Mouse (Mus musculus) embryonic facial prominence, embryonic 10.5 days (tissue): ENCODE results near the gene Dzip1. TPM values are rescaled to one million over a fixed set of nuclear protein-coding genes. Genes with fewer than 3 reads are reported as not detected.

Experiments
- DNase-seq: peaks from one replicate; pipeline ENCODE4 v3.0.0-alpha.2; 2017; ENCODE audit warnings: low spot score
- H3K27ac ChIP-seq: fragments of 300-500 bp; sonication (generic); replicated peaks from 2 replicates; pipeline ENCODE4 v1.5.1; 2016; ENCODE audit warnings: mild to moderate bottlenecking
- H3K27me3 ChIP-seq: fragments of 300-500 bp; sonication (generic); replicated peaks from 2 replicates; pipeline ENCODE4 v1.6.1; 2016; ENCODE audit warnings: low read depth, mild to moderate bottlenecking; ENCODE audit not compliant: poor library complexity, severe bottlenecking
- H3K36me3 ChIP-seq: fragments of 300-500 bp; sonication (generic); replicated peaks from 2 replicates; pipeline ENCODE4 v1.6.1; 2016; ENCODE audit warnings: mild to moderate bottlenecking, moderate library complexity
- H3K4me1 ChIP-seq: fragments of 300-500 bp; sonication (generic); 2 replicates; pipeline ENCODE4 v1.6.1; 2016
- H3K4me3 ChIP-seq: fragments of 300-500 bp; sonication (generic); 2 replicates; pipeline ENCODE4 v1.5.1; 2016; ENCODE audit warnings: mild to moderate bottlenecking, moderate library complexity
- H3K9me3 ChIP-seq: fragments of 300-500 bp; sonication (generic); 2 replicates; pipeline ENCODE4 v1.6.1; 2016; ENCODE audit warnings: mild to moderate bottlenecking
- WGBS: fragments of 180-500 bp; shearing (Covaris S2); methylation state at CpG from one replicate; pipeline ENCODE4 v1.1.7; 2016; 5-methylcytosine and 5-hydroxymethylcytosine counted together
- polyA plus RNA-seq: library from polyadenylated mRNA; unstranded; fragments of >200 nt; fragmentation: Nextera tagmentation; extraction: Ambion mirVana; gene quantifications from 2 replicates; pipeline ENCODE4 v1.2.1, GENCODE M21; 2016

Dzip1 gene
- polyA plus RNA-seq, 1 experiment from 2014 or later = 25.5 TPM

DNA sequence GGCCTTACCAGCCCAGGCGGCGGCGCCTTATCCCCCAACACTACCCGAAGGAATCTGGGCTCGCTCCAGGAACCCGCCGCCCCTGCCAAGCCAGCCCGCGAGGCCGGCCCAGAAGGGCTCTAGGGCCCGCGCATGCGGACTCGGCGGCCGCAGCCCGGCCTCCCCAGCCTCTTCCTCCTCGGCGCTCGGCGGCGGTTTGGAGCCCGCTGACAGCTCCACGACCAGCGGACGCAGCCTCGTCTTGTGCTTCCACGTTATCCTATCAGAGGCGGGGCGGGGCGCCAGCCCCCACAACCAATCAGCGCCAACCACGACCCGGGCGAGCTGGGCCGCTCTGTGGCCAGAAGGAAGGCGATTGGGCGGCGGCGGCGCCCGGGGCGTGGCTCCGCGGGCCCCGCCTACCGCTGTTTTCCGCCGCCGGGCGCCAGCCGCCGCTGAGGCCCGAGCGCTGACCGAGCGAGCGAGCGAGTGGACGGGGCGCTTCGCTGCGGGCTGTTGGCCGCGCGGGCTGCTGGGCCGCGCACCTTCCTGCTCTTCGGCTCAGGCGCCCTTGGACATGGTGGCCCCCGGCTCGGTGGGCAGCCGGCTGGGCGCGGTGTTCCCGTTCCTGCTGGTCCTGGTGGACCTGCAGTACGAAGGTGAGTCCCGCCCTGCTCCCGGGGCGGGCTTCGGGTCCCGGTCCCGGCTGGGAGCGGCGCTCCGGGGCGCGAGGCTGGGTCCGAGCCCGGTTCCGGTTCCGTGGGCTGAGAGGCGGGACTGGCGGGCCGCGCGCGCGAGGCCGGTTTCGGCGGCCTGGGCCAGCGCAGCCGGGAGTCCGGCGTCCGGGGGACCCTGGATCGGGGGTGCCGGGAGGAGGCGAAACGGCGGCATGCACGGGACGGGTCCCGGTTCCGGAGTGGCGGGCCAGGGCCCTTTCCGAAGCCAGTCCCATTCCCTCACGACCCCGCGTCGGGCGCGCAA lies 12.6 kb upstream of the Dzip1 start, which contains the start of gene Dnajc3:
TSS of gene Dnajc3 (plus strand) at position 444 of the 960 bp plus-strand sequence.
- H3K4me1 ChIP-seq = peaks cover 56% of the 10 kb centered on the region
- DNase-seq = peak; percentile 100
- no peaks in the 10 kb centered on the region for H3K9me3 ChIP-seq
- H3K36me3 ChIP-seq = no peaks in the 10 kb centered on the region
- H3K4me3 ChIP-seq = peak within 1 kb of the TSS; percentile 100
- peak within 1 kb of the TSS; percentile 96 for H3K27ac ChIP-seq
- WGBS = under 1% methylated on average over 124 of the region's 124 CpGs
- H3K27me3 ChIP-seq = no peaks in the 10 kb centered on the region

GRCm38 (mm10) chr14:118936952-118937351 lies 11.7 kb upstream of the Dzip1 start:
- Histone ChIP-seq H3K27me3 (no peaks in the 10 kb centered on the region), H3K4me1 (peaks cover 55% of the 10 kb centered on the region), H3K9me3 (no peaks in the 10 kb centered on the region), H3K4me3 (peak overlapping the region; percentile 100), H3K27ac (peak overlapping the region; percentile 96), H3K36me3 (no peaks in the 10 kb centered on the region)
- 28% methylated on average over 4 of the region's 4 CpGs for WGBS
- DNase-seq = no peak

DNA sequence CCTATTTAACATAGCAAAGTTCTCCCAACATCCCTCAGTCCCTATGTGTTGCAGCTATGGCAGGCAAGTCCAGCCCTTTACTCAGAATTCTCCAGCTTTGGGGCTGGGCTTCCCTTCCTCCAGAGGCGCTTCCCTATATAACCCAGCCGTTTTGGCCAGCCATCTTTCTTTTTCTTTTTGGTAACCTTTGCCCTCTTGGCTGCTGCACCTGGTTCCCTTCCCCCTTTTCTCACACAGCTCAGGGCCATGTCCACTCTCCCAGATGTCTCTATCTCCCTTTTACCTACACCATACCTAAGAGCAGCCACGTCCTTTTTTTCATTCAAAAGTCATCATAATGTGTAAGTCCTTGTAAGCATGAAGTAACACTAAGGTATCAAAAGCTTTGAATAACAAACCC lies 11.0 kb upstream of the Dzip1 start:
- Histone ChIP-seq H3K27me3 (no peaks in the 10 kb centered on the region), H3K36me3 (no peaks in the 10 kb centered on the region), H3K9me3 (no peaks in the 10 kb centered on the region), H3K4me3 (no peak overlapping the region), H3K27ac (no peak overlapping the region), H3K4me1 (peaks cover 53% of the 10 kb centered on the region)
- DNase-seq = no peak
- WGBS = 52% methylated on average over 3 of the region's 3 CpGs

DNA sequence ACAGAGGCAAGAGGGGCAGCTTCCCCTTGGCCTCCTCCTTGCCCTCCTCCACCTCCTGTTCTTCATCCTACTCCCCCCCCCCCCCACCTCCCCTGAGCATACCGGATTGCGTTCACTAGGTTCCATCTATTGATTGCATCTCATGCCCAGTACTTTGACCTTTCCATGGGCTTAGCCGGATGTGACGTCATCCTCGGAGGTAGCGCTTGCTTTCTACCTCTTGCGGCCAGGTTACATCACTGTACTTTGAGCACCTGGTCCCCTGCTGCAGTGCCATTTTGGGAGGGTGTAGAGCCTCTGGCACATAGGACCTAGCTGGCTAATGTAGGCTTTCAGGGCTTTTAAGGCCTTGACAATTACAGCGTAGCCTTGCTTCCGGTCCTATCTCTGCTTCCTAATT lies 9.4 kb upstream of the Dzip1 start:
- no peak overlapping the region for H3K27ac ChIP-seq
- H3K4me3 ChIP-seq = no peak overlapping the region
- no peak for DNase-seq
- no peaks in the 10 kb centered on the region for H3K27me3 ChIP-seq
- H3K4me1 ChIP-seq = peaks cover 38% of the 10 kb centered on the region
- 85% methylated on average over 9 of the region's 9 CpGs for WGBS
- H3K9me3 ChIP-seq = no peaks in the 10 kb centered on the region
- no peaks in the 10 kb centered on the region for H3K36me3 ChIP-seq

GRCm38 (mm10) chr14:118932956-118933355 lies 7.7 kb upstream of the Dzip1 start:
- DNase-seq = no peak
- H3K4me1 ChIP-seq = peaks cover 27% of the 10 kb centered on the region
- no peak overlapping the region for H3K27ac ChIP-seq
- 64% methylated on average over 8 of the region's 8 CpGs for WGBS
- no peak overlapping the region for H3K4me3 ChIP-seq
- no peaks in the 10 kb centered on the region for H3K36me3 ChIP-seq
- H3K9me3 ChIP-seq = no peaks in the 10 kb centered on the region
- H3K27me3 ChIP-seq = no peaks in the 10 kb centered on the region

DNA sequence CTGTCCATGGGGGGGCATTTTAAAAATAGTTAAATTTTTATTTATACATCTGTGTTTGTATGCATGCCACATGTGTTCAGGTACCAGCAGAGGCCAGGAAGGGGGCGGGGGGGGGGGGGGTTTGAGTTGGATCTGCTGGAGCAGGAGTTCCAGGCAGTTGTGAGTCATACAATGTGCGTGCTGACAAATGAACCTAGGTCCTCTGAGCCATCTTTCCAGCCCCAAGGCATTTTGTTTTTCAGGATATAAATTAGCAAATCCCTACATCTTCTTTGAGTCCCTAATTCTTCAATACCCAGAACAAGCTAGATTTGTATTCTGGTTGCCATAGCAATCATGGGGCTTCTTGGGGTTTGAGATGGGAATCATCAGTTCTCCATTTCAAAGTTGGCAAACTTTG lies 5.9 kb upstream of the Dzip1 start:
- no peak for DNase-seq
- peaks cover 15% of the 10 kb centered on the region for H3K4me1 ChIP-seq
- H3K36me3 ChIP-seq = no peaks in the 10 kb centered on the region
- H3K27ac ChIP-seq = no peak overlapping the region
- 0 out of 2 replicates have a peak, but pooled peaks cover 6% of the 10 kb centered on the region for H3K27me3 ChIP-seq
- H3K9me3 ChIP-seq = no peaks in the 10 kb centered on the region
- WGBS = 77% methylated on average over 2 of the region's 2 CpGs
- H3K4me3 ChIP-seq = no peak overlapping the region

DNA sequence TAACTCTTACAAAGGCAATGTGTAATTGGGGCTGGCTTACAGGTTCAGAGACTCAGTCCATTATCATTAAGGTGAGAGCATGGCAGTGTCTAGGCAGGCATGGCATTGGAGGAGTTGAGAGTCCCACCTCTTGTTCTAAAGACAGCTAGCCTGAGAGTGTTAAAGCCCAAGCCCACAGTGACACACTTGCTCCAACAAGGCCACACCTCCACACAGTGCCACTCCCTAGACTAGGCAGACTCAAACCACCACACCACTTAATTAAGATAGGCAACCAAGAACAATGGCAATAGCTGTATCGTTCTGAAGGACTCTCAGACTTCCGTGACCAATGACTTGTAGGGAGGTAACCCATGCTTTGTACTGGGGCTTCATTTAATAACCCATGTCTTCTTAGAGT lies 5.5 kb upstream of the Dzip1 start:
- Histone ChIP-seq H3K4me1 (peaks cover 18% of the 10 kb centered on the region), H3K9me3 (no peaks in the 10 kb centered on the region), H3K27ac (no peak overlapping the region), H3K36me3 (no peaks in the 10 kb centered on the region), H3K27me3 (0 out of 2 replicates have a peak, but pooled peaks cover 9% of the 10 kb centered on the region), H3K4me3 (no peak overlapping the region)
- no peak for DNase-seq
- WGBS = 74% methylated on average over 2 of the region's 2 CpGs

GRCm38 (mm10) chr14:118929779-118930178 lies 4.5 kb upstream of the Dzip1 start:
- Histone ChIP-seq H3K4me1 (peaks cover 22% of the 10 kb centered on the region), H3K36me3 (no peaks in the 10 kb centered on the region), H3K9me3 (no peaks in the 10 kb centered on the region), H3K4me3 (no peak overlapping the region), H3K27me3 (0 out of 2 replicates have a peak, but pooled peaks cover 9% of the 10 kb centered on the region), H3K27ac (no peak overlapping the region)
- WGBS = 86% methylated on average over 2 of the region's 2 CpGs
- no peak for DNase-seq

- DNase-seq = no peak
- WGBS = 89% methylated on average over 3 of the region's 3 CpGs
- H3K27ac ChIP-seq = no peak overlapping the region
Measured at GRCm38 (mm10) chr14:118928565-118928964, 3.3 kb upstream of the Dzip1 start.

GRCm38 (mm10) chr14:118922667-118923184 lies 2.5 kb downstream of the Dzip1 start:
- DNase-seq = peak; percentile 80
- Histone ChIP-seq H3K27ac (peak overlapping the region; percentile 65), H3K36me3 (peaks cover 44% of the 10 kb centered on the region), H3K4me3 (peak overlapping the region; percentile 71), H3K27me3 (peaks cover 40% of the 10 kb centered on the region), H3K4me1 (peaks cover 43% of the 10 kb centered on the region), H3K9me3 (no peaks in the 10 kb centered on the region)
- under 1% methylated on average over 47 of the region's 47 CpGs for WGBS

More at GRCm38 (mm10) chr14:118928565-118928964, 3.3 kb upstream of the Dzip1 start:
- Histone ChIP-seq H3K9me3 (no peaks in the 10 kb centered on the region), H3K36me3 (no peaks in the 10 kb centered on the region), H3K27me3 (peaks cover 11% of the 10 kb centered on the region), H3K4me1 (peaks cover 31% of the 10 kb centered on the region), H3K4me3 (no peak overlapping the region)

- H3K27ac ChIP-seq = peak overlapping the region; percentile 65
- H3K4me3 ChIP-seq = peak overlapping the region; percentile 71
- peaks cover 40% of the 10 kb centered on the region for H3K27me3 ChIP-seq
- peaks cover 49% of the 10 kb centered on the region for H3K36me3 ChIP-seq
- WGBS = 20% methylated on average over 22 of the region's 22 CpGs
- peaks cover 43% of the 10 kb centered on the region for H3K4me1 ChIP-seq
- H3K9me3 ChIP-seq = no peaks in the 10 kb centered on the region
- DNase-seq = no peak
Measured at GRCm38 (mm10) chr14:118922251-118922650, 3.0 kb downstream of the Dzip1 start.

GRCm38 (mm10) chr14:118920654-118921053 lies 4.6 kb downstream of the Dzip1 start:
- Histone ChIP-seq H3K27ac (no peak overlapping the region), H3K4me1 (peaks cover 35% of the 10 kb centered on the region), H3K27me3 (peaks cover 32% of the 10 kb centered on the region), H3K36me3 (peaks cover 65% of the 10 kb centered on the region), H3K4me3 (no peak overlapping the region), H3K9me3 (no peaks in the 10 kb centered on the region)
- no peak for DNase-seq
- WGBS = 65% methylated on average over 7 of the region's 7 CpGs

DNA sequence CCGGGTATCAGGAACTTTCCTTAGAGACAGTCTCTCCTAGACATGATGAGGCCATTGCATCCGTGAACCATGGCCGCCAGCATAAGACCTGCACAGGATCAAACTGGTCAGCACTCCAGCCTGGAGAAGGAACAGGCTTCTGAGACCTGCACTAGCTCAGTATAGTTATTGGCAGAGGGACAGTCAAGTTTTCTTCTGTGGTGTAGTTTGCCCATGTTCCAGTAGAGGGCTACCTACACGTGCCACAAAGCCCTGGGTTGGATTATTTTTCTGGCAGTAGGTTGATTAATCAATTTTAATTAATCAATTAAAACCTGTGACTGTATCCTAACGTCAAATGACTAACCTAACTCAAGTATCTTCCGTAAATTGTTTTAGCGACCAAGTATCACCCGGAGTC lies 6.2 kb downstream of the Dzip1 start:
- H3K27me3 ChIP-seq = peaks cover 32% of the 10 kb centered on the region
- no peaks in the 10 kb centered on the region for H3K9me3 ChIP-seq
- peaks cover 28% of the 10 kb centered on the region for H3K4me1 ChIP-seq
- no peak overlapping the region for H3K27ac ChIP-seq
- no peak for DNase-seq
- H3K36me3 ChIP-seq = peaks cover 80% of the 10 kb centered on the region
- H3K4me3 ChIP-seq = no peak overlapping the region
- WGBS = 71% methylated on average over 8 of the region's 8 CpGs
